Mouse (Mus musculus): ENCODE data around the gene Lhb.
A peak's percentile ranks its signal among the peaks of the same experiment; 100 is the strongest.
"Not testable (repeated sequence)": the region's sequence is repeated elsewhere in the genome, so short reads cannot be mapped to it uniquely, and the experiment has no call there.

Lhb gene

DNA sequence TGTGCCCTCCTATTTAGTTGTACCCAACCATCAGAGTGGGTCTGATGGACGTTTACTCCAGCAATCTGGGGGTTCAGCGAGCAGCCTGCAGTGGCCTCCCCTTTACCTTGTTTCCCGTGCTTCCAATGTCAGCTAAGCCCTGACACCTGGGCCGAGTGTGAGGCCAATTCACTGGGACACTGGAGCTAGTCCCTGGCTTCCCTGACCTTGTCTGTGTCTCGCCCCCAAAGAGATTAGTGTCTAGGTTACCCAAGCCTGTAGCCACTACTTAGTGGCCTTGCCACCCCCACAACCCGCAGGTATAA, at the start of gene Lhb:
TSS of gene Lhb (plus strand) at position 206 of the 305 bp plus-strand sequence.
- no peak for DNase-seq

DNA sequence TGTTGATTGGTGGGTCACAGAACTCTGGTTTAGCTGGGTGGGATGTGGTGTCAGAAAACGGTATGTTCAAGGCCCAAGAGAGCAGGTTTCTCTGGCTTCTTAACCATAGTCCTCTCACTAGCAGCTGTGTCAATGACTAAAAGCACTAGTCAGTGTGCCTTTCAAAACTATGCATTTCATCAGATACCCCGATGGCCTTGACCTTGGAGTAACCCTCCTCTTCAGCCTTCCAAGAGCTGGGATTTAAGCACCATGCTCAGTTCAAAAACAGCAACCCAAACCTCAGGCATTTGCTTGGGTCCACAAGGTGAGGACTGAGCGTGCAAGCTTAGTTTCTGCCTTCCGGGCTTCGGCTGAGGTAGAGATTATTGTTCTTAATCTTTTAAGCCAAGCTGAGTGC, 48.2 kb upstream of the Lhb start:
- DNase-seq, result no peak

DNA sequence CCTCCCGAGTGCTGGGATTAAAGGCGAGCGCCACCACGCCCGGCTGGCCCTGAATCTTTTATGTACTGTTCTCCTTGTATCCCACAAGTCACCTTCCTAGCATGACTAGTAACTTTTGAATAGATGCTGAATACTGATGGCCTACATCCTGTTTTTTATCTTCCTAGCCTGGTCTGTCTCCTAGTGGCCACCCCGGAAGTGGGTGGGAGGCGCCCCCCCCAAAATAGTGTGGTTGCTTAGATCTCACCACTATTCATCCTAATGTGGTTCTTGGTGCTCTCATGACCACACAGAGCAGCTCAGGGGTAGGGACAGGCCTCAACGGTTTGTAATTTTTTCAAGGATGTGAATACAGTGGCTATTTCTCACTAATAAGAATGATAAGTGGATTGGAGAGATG, 46.0 kb upstream of the Lhb start:
- DNase-seq, result no peak

DNA sequence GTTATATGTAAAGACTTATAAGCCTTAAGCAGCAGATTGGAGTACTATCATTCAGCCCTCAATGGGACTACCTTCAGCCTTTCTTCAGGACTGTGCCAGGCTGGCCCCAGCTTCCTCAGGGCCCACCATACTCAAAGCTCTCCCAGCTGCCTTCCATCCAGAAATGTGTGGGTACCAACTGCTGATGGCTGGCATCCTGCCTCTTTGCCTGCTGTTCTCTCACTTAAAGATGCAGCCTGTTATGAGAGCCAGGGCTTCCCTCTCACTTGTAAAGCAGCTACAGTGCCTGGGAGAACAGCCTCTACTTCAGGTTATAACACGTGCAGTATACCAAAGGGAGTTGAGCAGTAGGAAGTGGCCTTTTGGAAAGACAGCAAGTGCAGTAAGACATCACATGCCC, 44.6 kb upstream of the Lhb start:
- DNase-seq, result peak; percentile 42

DNA sequence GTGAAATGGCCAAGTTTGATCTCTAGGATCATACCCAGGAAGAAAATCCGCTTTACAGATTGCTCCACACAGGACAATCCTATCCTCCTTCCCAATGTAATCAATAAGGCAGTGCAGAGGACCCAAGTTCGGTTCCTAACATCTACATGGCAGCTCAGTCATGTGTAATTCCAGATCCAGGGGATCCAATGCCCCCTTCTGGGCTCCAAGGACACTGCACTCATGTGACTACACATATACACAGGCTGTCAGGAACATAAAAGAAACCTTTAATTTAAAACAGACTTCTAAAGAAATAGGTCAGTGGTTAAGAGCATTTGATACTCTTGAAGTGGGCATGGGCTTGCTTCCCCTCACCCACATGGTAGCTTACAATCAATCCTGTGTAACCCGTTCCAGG, 34.5 kb upstream of the Lhb start:
- no peak for DNase-seq

DNA sequence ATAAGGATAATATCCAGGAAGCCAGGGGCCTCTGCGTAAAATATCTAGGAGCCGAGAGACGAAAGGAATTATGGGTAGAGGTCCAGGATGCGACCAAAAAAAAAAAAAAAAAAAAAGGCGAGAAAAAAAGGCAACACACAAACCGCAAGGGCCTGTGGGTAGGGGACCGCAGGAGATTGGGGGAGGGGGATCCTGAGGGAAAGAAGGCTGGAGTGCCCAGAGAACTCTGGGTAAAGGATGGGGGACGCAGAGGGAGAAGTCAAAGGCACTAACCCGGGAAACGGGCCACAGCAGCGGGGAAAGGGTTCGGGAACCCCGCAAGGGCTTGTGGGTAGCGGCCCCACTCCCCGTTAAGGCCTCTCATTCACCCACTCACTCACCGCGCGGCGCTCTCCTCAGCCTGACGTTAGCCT, 25.5 kb upstream of the Lhb start:
- DNase-seq, result peak; percentile 63

DNA sequence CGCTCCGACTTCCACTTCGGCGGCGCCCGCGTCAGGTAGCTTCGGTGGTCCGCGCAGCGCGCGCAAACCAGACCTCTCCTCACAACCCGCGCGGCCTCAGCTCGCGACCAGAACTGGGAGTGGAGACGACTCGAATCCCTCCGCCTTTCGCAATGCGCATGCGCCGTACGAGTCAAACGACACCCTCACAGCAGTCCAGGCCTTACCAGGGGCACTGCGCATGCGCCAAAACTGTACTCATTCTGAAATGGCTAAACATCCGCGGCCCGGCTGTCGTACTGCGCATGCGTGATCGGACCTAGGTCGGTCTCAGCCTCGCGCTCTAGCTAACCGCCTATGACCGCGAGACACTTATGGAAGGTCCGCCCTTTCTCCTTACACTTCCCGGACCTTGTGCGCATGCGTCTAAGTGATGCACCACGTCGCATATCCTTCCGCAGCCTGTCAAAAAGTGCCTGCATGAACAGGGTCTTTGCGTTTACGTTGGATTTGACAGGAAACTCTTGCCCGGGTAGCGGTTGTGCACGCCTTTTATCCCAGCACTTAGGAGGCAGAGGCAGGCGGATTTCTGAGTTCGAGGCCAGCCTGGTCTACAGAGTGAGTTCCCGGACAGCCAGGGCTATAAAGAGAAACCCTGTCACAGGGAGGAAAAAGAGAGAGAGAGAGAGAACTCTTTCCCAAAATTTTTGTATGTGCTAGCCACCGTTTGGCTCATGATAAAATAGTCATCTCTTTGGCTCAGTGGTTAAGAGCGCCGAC, 24.9 kb upstream of the Lhb start, which contains the start of gene Snrnp70:
TSS of gene Snrnp70 (minus strand) at position 165 of the 759 bp plus-strand sequence.
- DNase-seq, result peak; percentile 100

DNA sequence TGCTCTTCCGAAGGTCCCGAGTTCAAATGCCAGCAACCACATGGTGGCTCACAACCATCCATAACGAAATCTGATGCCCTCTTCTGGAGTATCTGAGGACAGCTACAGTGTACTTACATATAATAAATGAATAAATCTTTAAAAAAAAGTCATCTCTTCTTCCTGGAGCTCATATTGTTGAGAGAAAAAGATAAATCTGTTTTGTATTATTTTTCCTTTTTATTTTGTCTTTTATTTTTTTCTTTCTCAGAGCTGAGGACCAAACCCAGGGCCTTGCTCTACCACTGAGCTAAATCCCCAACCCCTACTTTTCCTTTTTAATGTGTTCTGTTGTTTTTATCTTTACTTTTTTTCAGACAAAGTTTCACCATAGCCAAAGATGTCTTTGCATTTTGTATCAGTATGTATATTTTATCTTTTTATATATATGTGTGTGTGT, 24.3 kb upstream of the Lhb start:
- not testable (repeated sequence) for DNase-seq

DNA sequence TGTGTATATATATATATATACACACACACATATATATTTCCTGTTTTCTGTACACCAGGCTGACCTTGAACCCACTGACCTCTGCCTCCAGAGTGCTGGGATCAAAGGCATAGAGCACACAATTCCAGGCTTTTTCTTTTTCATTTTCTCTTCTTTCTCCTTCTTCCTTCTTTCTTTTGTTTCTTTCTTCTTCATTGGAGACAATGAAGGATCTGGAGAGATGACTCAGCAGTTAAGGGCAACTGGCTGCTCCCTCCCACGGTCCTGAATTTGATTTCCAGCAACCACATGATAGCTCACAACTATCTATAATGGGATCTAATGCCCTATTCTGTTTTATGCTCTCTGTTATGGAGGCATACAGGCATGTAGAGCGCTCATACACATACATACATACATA, 23.8 kb upstream of the Lhb start:
- DNase-seq, result no peak

DNA sequence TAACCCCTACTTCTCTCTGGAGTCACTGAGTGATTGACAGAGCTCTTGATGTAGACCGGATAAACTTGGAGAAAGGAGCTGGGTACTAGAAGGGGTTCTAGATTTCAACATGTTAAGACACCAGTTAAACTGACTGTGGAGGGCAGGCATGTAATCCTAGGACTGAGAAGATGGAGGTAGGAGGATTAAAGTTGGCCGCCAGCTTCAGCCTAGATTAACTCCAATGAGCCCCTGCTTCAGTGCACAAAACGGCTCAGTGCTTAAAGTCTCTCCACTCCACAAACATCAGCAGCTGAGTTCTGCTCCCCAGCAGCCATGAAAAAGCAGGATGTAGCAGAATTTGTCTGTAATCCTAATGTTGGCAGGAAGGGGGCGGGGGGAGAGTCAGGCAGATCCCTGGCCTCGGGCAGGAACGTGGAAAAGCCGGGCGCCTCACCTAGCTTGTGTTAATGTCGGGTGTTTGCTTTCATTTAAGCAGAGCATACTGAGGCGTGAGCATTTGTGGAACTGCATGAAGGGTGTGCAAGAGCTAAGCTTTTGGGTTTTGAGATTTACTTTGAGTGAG, 19.0 kb upstream of the Lhb start:
- no peak for DNase-seq

DNA sequence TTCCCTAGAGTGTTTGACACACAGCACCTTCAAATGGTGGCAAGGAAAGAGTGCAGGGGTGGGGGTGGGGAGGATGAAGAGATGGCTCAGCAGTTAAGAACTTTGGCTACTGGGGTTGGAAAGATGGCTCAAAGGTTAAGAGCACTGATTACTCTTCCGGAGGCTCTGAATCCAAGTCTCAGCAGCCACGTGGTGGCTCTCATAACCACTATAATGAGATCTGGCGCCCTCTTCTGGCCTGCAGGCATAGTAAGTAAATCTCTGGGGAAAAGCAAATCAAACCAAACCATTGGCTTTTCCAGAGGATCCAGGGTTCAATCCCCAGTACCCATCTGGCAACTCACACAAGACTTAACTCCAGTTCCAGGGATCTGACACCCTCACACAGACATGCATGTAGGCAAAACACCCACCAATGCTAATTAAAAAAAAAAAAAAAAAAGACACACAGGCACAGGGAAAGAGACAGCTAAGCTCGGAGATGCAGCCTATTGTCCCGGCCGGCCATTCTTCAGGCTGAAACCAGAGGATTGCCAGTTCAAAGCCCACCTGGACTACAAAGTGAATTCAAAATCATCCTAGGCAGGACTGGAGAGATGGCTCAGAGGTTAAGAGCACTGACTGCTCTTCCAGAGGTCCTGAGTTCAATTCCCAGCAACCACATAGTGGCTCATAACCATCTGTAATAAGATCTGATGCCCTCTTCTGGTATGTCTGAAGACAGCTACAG, 16.9 kb upstream of the Lhb start:
- peak; percentile 69 for DNase-seq

DNA sequence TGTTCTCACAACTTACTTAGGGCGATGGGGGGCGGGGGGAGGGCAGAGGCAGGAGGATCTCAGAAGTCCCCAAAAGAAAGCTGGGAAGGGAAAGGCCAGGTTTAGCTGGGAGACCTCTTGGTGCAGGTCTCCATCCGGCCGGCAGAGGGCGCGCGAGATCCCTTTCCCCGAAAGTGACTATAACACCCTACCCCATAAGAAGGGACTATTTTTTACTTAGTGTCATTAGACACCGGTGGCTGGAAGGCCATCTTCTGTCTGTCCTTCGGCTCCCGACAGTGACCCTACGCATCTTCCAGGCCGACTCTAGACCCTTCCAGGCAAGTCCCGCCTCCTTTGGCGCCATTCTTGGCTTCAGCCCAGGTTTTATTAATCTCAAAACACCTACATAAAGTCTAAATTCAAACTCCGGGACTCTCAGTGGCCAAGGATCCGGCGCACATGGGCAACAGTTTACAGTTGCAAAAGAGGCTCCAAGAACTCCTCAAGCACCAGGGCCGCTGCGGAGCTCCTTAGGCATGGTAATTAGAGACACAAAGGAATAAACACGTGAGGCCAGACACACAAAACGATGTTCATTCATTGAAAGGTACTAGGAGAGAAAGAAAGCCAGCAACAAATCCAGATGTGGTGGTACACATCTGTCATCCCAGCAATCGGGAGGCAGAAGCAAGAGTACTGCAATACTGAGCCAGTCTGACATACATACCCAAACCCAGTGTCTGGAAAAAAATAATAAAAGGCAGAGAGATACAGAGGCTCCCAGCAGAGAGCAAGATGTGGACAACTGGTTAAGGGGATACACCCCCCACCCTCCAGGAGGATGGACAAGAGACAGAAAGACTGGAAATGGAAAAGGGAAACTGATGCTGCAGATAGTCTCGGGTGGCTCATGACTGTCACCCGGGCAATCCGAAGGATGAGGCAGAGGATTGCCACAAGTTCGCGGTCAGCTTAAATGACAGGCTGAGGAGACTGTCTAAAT, 15.2 kb upstream of the Lhb start, which contains the start of gene Kcna7:
TSS of gene Kcna7 (plus strand) at position 563 of the 985 bp plus-strand sequence.
- DNase-seq, result peak; percentile 70

DNA sequence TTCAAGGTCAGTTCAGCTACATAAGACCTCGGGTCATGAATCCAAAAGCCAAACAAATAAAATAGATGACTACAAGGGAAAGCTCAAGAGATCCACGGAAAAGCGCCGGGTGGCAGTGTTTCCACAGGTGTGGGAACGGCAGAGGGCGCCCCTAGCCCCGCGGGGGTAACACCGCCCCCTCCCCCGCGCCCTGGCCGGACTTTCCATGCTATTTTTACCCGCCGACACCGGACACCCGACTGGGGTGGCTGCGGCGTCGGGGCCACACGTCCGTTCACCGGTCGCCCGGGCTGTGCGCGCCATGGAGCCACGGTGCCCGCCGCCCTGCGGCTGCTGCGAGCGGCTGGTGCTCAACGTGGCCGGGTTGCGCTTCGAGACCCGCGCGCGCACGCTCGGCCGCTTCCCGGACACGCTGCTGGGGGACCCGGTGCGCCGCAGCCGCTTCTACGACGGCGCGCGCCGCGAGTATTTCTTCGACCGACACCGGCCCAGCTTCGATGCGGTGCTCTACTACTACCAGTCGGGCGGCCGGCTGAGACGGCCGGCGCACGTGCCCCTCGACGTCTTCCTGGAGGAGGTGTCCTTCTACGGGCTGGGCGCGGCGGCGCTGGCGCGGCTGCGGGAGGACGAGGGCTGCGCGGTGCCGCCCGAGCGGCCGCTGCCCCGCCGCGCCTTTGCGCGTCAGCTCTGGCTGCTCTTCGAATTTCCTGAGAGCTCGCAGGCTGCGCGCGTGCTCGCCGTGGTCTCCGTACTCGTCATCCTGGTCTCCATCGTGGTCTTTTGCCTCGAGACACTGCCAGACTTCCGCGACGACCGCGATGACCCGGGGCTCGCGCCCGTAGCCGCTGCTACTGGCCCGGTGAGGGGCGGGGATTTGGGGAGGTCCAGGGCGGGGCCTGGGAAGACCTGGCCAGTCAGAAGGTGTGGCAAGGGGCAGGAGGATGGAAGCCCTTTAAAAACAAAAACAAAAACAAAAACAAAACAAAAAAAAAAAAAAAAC, 14.2 kb upstream of the Lhb start:
- DNase-seq, result no peak

DNA sequence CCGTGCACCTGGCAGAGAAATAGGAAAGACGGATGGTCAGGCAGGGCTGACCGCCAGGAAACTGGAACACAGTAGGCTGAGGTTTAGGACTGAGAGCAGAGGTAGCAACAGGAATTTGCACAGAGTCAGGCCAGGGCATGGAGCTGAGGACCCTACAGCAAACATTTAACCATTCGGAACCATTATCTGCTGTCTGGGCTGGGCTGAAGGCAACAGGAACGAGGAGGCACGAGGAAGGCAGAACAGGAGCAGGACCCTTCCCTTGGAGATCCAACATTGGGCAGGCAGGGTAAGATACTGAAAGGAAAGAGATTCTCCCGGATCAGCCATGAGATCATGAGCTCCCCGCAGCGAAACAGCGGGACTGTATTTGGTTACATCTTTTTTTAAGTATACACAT, 12.8 kb upstream of the Lhb start:
- DNase-seq, result no peak

DNA sequence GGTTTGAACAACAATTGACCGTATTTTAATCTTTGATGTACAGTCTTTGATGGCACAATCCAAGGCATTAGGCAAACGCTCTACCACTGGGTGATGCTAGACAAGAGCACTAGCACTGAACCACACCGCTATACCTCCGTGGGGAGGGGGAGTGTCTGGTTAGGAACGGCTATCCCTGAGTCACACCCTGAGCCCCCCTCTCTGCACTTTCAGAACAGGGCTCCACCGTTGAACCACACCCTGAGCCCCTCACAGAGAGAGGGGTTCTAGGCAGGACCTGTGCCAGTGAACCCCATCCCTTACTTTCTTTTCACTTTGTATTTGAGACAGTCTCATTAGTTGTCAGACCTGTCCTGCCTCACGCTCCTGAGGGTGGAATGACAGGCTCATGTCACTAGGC, 12.3 kb upstream of the Lhb start:
- no peak for DNase-seq

DNA sequence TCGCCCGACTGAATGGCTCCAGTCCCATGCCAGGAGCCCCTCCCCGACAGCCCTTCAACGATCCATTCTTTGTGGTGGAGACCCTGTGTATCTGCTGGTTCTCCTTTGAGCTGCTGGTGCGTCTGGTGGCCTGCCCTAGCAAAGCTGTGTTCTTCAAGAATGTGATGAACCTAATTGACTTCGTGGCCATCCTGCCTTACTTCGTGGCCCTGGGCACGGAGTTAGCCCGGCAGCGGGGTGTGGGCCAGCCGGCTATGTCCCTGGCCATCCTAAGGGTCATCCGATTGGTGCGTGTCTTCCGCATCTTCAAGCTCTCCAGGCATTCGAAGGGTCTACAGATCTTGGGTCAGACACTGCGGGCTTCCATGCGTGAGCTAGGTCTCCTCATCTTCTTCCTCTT, 11.7 kb upstream of the Lhb start:
- DNase-seq, result no peak

DNA sequence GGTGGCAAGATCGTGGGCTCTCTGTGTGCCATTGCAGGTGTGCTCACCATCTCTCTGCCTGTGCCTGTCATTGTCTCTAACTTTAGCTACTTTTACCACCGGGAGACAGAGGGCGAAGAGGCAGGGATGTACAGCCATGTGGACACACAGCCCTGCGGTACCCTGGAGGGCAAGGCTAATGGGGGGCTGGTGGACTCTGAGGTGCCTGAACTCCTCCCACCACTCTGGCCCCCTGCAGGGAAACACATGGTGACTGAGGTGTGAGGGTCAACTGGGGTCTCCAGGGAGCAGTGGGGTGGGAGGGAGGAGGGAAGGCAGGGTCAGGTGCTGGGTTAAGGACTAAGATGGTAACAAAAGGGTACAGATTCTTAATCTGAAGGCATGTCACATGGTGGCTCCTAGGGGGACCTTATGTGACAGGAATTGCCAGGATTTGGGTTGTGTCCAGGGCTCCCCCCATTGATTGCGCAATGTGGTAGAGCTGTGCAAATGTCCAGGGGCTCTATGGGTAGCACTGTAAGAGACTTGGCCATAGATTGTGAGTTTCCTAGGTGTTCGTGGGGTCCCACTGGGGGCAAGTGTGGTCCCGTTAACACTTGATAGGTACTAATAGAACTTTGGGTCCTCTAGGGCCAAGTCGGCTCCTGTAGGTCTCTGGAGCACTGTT, 11.0 kb upstream of the Lhb start:
- no peak for DNase-seq

DNA sequence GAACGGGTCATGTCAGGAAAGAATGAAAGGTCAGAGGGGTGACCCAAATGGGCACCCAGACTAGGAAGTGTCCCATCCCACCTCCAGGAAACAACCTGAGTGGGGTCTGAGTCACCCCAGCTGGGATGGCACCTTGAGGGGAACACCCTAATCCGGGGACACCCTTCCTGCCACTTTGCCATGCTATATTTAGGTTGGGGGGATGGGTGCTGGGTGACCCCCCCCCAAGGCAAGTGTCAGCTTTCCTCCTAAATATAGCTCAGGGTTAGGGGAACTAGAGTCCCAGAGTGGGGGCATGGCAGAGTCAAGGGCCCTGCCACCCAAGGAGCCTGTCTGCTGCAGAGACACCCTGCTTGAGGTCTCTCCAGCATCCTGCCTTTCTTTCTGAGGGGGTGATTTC, 8.2 kb upstream of the Lhb start:
- DNase-seq, result no peak

DNA sequence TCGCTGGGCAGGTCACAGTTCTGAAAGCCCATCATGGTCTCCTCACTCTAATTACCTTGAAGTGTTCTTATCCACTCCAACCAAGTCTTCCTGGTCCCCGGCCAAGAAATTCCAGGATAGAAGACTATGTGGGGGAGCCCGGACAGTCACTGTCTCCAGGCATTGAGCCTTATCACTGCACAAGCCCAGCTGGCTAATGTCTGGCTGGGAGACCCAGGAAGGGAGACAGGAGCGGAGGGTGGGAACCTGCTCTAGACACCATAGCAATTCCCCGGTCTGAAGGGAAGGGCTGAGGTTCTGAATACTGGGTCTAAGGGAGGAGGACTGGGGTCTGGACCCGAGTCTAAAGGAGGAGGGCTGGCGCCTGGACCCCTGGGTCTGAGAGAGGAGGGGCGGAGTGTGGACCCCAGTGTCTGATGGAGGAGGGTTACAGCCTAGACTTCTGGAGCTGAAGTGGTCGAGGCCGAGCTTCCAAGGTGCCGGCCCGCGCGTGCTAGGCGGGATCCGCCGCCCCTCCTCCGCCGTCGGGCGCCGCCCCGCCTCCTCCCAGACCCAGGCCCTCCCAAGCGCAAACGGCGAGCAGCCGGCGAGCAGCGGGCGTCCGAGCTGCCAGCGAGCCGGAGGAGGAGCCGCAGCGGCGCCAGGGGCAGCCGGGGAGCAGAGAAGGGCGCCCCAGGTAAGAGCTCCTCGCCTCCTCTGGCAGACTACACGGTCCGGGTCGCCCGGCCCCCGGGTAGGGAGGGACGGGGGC, 7.3 kb upstream of the Lhb start, which contains the start of gene Ntf5:
TSS of gene Ntf5 (plus strand) at position 583 of the 751 bp plus-strand sequence.
- DNase-seq, result no peak
